Mouse (Mus musculus): ENCODE measurements around the gene Trmt112.
A peak's percentile ranks its signal among the peaks of the same experiment; 100 is the strongest.

Gene Trmt112

DNA sequence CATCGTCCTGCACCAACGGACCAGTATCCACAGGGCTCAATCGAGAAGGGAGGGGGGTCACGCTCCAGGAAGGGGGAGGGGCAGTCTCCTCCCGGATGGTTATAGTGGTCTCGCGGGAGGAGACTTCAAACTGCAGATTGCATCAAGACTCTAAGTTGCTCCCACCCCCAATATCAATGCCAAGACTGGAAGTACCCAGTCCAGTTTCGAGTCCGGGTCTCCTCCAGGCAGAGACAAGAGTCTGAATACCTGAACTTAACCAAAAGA lies 15.7 kb downstream of the Trmt112 start, which contains the start of gene Catsperz:
Gene Catsperz (minus strand): TSS at position 74 of the 267 bp plus-strand sequence.
- DNase-seq (ENCODE audit: low read depth, low spot score) = no peak

DNA sequence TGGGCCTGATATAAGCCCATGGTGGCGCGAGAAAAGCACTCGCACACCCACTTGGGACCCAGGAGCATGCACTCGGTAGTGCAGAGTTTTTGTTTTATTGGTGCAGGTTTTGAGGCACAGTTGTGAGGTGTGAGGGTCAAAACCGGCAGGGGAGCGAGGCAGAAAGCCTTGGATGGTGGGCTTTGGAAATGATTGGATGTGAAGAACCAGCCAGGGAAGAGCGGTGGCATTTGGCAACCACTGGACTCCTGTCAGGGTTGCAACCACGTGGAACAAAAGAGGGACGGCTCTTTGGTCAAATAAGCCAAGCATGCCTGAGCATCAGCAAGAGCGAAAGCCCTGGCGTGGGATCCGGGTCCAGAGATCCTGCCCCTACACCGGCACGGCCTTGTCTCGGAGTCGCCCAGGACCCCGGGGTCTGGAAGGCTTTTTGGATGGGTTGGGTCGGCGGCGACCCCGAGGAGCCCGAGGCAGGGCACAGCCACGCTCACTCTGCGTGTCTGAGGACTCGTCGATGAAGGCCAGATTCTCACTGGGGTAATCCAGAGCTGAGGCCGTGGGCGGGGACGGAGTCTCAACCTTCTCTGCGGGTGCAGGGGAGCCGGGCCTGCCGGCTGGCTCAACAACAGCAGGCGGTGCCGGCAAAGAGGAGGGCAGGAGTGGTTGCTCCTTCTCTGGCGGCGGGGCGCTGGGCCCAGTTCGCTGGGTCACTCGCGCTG lies 16.3 kb downstream of the Trmt112 start:
- DNase-seq (ENCODE audit: low read depth, low spot score) = no peak

DNA sequence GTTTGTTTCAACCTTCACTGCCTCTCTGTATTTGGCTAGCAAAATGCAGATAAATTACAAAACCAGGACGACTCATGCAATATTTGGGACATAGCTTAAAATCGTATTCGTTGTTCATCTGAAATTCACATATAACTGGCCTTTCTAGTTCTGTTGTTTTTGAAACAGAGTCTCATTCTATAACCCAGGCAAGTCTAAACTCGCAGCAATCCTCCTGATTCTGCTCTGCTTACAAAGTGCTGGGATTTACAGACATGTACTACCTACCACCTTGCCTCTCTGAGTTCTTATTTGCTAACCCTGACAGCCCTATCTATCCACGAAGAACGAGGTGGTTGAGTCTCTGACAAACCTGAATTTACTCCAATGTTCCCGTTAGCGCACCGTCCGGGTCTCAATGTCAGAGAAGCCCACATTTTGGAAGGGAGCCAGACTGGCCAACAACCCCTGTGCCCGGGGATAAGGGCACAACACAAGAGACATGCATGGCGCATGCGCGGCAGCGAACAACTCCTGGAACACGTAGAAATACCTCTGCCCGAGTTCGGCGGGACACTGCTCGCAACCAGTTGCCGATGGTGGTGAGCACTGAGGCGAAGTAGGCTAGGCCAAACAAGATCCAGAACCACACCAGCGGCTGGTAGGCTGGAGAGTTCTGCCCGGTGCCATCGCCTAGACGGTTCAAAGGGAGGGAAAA lies 17.2 kb downstream of the Trmt112 start:
- no peak for DNase-seq (ENCODE audit: low read depth, low spot score)

DNA sequence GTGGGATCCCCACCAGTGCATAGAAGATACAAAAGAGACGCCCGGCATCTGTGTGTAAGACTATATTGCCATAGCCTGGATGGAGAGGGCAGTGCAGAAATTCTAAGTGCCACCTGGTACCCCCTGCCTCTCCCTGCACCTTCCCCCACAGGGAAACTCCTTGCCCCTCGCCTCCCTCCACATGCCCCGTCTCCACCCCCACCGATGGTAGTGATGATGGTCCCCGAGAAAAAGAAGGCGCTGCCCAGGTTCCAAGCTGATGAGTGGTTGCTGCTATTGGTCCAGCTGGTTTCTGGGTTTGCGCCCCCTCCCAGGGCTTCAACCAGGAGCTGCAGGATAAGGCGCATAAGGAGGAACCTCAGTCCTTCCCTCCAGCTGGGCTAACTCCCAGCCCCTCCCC lies 18.6 kb downstream of the Trmt112 start:
- DNase-seq (ENCODE audit: low read depth, low spot score) = no peak

DNA sequence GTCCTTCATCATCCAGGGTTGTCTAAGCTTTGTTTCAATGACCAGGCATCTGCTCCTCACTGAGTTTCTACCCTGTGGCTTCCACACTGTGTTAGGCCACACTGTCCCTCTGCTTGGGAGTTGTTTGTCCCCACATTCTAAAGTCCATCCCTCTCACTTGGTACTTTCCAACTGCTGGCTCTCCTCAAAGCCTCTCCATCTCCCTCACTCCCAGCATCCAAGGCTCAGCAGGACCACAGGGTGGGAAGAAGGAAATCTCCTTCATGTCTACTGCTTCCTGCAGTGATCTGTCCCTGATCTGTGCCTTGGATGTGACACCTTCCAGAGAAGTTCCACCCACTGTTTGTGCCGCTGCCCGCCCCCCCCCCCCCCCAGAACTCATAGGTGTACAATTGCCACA lies 21.5 kb downstream of the Trmt112 start:
- DNase-seq (ENCODE audit: low read depth, low spot score) = no peak

DNA sequence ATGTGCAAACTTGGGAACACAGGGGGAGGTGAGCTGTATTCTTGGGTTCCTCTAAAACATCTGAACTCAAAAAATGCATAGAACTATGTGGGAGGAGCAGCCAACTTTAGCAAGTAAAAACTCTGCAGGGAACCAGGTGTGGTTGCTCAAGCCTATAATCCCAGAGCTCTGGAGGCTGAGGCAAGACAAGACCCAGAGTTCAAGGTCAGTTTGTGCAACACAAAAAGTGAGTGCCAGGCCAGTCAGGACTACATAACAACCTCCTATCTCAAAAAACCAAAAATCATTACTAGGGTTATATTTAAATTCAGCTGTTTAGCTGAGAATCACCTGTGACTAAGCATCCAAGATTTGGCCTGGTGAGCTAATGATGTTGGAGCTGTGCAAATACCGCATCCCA lies 22.5 kb downstream of the Trmt112 start:
- no peak for DNase-seq (ENCODE audit: low read depth, low spot score)

DNA sequence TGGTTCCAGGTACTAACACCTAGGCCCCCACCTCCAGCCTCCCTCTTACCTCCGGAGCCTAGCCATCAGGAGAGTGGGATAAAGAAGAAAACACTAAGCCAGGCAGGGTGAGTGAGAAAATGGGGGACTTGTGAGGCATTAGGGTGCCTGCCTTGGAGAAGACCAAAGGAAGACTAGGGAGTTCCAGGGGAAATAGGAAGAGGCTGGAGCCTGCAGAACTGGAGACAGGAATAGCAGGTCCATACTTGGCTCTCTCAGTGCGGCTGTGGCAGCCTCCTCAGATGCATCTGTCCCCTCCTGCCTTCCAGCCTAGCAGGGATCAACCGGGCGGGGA lies 23.6 kb downstream of the Trmt112 start:
- DNase-seq (ENCODE audit: low read depth, low spot score) = no peak

DNA sequence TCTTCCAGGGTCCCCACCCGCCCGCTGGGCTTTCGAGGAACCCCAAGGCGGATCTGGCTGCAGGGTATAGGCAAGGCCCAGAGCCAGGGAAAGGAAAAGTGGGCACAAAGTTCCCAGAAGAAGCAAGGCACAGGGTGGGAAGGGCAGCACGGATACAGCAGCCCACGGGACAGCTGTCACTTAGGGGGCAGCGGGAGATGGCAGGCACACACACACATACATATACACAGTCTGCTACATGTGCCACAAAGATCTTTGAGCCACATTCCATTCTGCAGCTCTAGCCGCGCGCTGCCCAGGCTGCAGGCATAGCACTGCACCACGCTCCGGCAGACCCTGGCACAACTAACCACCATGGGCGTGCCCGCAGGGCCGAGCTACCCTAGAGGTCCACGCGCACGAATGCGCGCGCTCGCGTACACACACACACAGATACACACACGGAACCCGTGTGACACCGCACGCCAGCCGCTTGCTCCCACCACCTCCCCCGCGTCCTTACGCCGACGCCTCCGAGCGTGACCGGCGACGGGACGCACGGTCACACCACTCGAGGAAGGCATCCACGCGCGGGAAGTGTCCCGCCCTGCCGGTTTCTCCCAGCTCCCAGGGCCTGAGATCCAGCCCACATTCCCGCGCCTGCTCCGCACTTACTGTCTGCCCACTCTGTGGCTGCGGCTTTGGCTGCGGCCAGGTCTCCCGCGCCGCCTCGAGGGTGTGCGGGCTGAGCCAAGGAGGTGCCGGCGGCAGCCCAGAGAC lies 24.1 kb downstream of the Trmt112 start:
- no peak for DNase-seq (ENCODE audit: low read depth, low spot score)

DNA sequence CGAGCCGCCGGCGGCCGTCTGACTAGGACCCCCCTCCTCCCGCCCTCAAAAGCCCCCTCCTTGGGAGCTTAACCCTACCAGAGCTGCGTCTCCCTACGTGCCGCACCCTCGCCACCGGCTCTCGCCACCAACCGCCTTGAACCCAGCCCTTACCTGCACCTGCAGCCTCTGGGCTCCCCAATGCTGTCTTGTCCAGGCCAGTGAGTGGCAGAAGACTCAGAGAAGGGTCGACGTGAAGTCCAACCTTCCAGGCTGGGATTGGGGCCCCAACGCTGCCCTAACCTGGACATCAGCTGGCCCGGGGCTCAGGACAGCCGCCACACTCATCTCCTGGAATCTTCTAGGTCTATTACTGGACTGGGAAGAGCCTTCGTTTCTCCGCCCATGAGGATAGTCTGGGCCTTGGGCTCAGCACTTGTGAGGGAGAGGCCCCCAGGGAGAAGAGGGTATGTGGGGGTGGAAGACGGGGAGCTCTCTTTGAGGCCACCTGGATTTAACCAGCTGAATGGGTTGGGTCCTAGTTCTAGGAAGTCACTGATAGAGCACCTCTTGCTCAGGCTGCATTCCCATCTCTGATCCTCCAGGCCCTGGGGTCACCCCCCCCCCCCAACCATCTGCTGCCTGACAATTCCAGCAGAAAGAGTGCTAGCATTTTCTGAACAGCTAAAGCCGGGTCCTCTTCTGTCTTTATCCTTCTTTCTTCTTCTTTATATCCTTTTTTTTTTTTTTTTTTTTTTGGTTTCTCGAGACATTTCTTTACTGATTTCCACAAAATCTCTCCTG lies 24.9 kb downstream of the Trmt112 start, which contains the start of gene Kcnk4:
Gene Kcnk4 (minus strand): TSS at position 321 of the 783 bp plus-strand sequence.
- no peak for DNase-seq (ENCODE audit: low read depth, low spot score)

DNA sequence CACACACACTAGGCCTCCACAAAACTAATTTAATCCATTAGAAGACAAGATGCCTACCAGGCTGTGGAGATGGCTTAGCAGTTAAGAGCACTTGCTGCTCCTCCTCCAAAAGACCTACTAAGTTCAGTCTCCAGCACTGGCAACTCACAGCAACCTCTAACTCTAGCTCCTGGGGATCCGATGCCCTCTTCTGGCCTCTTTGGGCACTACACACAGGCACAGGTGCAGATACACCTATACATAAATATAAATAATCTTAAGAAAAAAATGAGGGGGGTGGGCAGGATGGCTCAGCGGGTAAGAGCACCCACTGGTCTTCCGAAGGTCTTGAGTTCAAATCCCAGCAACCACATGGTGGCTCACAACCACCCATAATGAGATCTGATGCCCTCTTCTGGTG lies 26.8 kb downstream of the Trmt112 start:
- DNase-seq (ENCODE audit: low read depth, low spot score) = peak; percentile 65

DNA sequence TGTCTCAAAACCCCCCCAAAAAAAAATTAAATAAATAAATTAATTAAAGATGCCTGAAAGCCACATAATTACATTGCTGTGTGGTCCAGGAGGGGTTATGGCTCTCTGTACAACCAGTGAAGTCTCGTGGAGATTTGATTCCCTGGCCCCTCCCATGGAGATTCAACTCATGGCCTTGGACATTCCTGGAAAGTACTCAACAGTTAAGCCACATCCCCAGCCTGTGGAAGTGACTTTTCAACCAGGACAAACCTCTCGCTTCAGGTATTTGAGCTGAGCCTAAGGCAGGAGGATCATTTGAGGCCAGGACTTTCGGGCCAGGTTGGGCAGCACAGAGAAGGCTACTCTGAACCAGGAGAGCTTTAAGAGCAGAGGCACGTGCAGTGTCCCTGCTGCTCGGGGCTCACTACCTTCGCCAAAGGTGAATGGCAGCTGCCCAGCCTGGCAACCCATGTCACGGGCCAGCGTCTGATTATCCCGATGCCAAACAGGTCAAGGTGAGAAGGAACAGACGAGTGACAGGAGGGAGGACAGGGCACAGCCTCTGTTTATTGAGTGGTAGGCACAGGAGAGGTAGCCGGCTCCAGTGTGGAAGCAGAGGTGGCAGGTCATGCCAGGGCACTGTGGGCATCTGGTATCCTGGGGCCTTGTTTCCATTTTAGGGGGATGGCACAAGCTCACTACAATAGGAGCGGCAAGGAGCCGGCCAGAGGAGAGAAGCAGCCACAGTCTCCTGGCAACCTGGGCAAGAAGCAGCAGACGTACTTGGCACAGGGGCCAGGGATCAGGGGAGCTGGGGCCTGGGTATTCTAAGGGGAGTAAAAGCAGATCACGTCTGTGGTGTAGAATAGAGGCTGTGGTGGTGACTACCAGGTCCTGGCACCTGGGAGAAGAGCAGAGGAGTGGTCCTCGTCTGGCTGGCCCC lies 28.3 kb downstream of the Trmt112 start:
- no peak for DNase-seq (ENCODE audit: low read depth, low spot score)

DNA sequence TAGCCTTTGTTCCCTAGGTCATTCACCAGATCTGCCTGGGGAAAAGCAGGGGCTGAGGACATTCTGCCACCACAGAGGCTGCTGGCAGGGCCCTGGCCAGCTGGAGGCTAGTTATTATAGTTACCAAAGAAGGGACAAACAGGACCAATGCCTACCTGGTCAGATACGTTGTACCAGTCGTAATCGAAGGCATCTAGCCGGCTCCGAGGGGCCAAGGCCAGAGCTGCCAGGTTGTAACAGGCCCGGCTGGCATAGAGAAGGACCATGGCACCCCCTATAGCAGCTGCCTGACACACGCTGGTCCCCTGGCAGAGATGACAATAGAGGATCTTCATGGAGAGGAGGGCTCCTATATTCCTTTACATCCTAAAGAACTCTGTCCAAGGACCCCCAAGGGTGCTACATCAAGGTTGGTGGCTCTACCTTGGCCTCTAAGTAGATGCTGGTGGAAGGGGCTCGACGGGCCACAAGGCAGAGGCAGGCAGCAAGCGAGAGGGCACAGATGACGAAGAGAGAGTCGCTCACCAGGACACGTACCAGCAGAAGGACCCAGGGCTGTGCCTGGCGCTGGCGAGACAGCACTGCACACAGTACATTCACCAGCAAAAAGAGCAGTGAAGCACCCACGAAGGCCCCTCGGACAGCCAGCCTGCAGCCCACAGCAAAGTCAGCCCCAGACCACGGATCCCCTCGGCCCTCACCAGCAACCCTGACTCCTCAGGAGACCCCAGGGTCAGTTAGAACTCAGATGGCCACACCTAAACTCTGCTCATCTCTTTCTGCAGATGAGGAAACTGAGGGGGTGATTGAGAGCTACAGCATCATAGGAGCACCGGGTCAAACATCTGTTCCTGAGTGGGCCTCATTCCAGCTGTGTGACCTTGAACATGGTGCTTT lies 29.9 kb downstream of the Trmt112 start:
- no peak for DNase-seq (ENCODE audit: low read depth, low spot score)

DNA sequence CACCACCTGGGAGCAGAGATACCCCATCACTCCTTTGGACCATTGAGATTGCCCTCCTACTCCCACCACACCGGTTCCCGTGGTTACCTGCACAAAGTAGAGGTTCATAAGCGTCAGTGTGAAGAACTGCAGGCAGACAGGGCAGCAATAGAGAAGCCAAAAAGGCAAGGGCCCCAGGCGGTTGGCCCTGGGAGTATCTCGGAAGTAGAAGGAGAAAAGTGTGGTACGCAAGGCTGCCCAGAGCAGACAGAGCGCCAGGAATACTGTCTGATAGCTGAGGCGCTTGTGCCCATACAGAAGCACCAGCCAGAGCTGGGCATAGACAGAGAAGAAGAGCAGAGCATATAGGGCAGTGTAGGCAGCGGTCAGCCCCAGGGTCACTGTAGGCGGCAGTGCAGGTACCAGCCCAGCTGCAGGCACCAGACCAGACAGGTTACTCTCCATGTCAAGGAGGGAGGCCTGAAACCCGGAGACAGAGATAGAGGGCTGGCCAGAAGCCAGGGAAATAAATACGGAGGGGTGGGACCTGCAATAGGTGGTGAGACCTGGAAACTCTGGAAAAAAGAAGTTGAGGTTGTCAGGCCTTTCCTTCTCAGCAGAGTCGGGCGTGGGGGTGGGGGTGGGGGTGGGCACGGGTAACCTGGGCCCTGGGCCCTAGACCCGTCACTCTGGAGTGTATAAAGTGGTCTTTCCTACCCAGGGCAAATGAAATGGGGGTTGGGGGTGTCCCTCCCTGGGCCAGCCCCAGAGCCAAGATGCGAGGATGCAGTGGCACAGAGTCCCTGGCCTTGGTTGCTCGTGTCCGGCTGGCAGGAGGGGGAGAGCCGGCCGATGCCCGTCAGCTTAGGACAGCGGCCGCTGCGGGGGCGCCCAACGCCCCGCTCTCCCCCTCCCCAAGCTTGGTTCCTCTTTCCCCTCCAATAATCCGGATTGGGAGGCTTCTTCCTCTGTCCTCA lies 31.2 kb downstream of the Trmt112 start:
- DNase-seq (ENCODE audit: low read depth, low spot score) = no peak

DNA sequence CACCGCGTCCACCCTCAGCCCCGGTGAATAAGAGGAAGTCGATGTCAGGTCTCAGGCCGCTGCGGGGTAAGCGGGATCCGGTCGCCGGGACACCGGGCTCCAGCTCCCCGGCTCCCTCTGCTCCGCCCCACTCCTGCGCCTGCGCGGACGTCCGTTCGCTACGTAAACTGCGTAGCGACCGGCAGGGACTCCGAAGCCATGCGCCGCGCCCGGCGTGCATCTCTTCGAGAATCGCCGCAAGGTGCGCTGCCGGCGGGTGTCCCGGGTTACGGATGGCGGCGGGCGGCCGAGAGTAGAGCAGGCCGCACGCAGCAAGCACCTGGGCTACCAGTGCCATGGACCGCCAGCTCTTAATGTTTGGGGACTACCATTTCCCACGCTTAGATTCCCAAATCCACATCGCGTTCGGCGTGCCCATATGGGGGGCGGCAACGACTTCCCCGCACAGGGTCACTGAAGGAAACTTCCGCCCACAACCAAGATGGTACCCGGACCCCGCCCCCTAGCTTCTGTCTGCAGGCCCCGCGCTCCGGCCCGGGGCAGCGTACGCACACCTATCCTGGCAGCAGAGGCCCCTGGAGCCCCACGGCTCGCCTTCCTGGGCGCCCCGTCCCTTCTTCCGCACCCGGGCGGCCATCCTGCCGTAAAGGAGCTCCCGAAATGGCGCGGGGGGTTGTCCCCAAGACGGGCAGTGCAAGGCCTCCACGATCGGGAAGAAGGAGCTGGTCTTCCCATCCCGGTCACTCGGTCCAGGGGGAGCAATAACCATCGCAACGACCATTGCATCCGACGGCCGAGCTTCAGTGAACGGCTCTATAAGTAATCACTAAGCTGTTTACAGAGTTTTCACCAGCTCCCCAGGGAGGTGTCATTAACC lies 32.1 kb downstream of the Trmt112 start, which contains the start of gene Bad:
Gene Bad (plus strand): TSS at position 490 of the 877 bp plus-strand sequence.
- DNase-seq (ENCODE audit: low read depth, low spot score) = peak; percentile 86

DNA sequence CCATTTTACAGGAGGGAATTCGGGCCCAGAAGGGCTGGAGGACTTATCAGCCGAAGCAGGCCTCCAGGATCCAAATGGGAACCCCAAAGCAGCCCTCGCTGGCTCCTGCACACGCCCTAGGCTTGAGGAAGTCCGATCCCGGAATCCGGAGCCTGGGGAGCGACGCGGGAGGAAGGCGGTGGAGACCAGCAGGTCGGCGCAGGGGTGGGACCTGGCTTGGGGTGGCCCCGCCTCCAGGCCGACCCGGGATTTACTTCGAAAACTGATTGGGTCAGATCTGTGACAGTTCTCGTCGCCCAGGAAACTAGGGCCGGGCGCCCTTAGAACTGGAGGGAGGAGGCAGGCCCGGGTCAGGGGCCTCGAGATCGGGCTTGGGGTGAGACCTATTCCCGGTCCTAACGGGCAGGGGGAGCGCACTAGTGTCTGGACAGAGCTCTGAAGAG lies 32.8 kb downstream of the Trmt112 start, which contains the start of gene Gpr137:
Gene Gpr137 (minus strand): TSS at position 232 of the 443 bp plus-strand sequence.
- DNase-seq (ENCODE audit: low read depth, low spot score) = peak; percentile 92

DNA sequence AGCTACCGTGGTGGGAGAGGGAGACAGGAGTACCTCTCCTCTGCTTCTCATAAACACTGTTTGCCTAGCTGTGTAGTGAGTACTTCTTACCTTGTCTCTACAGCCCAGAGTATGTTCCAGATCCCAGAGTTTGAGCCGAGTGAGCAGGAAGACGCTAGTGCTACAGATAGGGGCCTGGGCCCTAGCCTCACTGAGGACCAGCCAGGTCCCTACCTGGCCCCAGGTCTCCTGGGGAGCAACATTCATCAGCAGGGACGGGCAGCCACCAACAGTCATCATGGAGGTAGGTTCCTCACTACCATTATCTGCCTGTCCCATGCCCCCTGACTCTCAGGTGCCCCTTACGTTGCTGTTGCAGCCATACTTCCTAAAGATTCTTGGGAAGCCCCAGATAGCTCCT lies 33.3 kb downstream of the Trmt112 start:
- no peak for DNase-seq (ENCODE audit: low read depth, low spot score)

DNA sequence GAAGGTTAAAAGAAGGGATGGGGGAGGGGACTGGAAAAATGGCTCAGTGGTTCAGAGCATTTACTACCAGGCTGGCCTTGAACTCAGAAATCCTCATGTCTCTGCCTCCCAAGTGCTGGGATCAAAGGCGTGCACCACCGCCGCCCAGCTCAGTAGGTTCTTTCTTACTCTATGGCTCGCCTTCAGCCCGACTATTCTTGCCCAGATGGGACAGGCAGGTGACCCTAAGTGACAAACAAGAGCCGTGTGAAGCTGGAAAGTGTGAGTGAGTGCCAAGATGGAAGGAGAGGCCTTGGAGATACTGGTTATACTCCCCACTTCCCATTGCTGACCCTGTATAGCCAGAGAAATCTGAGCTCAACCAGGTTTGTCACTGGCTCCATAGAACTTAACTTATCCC lies 34.2 kb downstream of the Trmt112 start:
- no peak for DNase-seq (ENCODE audit: low read depth, low spot score)
